Mouse (Mus musculus): Measurements from ENCODE around the gene Vmn1r103. TPM values are rescaled to one million over a fixed set of nuclear protein-coding genes. Genes with fewer than 3 reads are reported as not detected.
"Not testable (repeated sequence)": the region's sequence is repeated elsewhere in the genome, so short reads cannot be mapped to it uniquely, and the experiment has no call there.

The Vmn1r103 gene
- polyA plus RNA-seq (2014; fragmentation: Nextera tagmentation; extraction: Ambion mirVana) = not detected in 2 replicates

GRCm38 (mm10) chr7:20510434-20510833, at the start of gene Vmn1r103:
Gene Vmn1r103 (minus strand): TSS chr7:20510534.
- no CpG with 5 or more reads among the region's 3 CpGs for WGBS
- H3K4me2 ChIP-seq (ENCODE audit: low read depth, low read length); H3K4me1 ChIP-seq (ENCODE audit: control insufficient read depth, insufficient read depth, low read length); H3K9ac ChIP-seq (replicated peaks; ENCODE audit: low read length); H3K27me3 ChIP-seq (ENCODE audit: control insufficient read depth, insufficient read depth, low read length); DNase-seq (ENCODE audit: low spot score); H3K27ac ChIP-seq (replicated peaks; ENCODE audit: low read depth, low read length); ATAC-seq (replicated peaks; ENCODE audit: insufficient number of reproducible peaks, low FRiP score, low TSS enrichment, low read depth); H3K36me3 ChIP-seq (replicated peaks; ENCODE audit: control insufficient read depth, insufficient read depth, low read depth, low read length); H3K4me3 ChIP-seq (ENCODE audit: low read depth, low read length); H3K9me3 ChIP-seq (replicated peaks; ENCODE audit: control insufficient read depth, low read length): not testable (repeated sequence)

GRCm38 (mm10) chr7:20545657-20546056, 35.3 kb upstream of the Vmn1r103 start, which contains the start of gene Gm5726:
Gene Gm5726 (minus strand): TSS chr7:20545757.
- not testable (repeated sequence) for H3K4me2 ChIP-seq (ENCODE audit: low read depth, low read length); H3K4me1 ChIP-seq (ENCODE audit: control insufficient read depth, insufficient read depth, low read length); H3K9me3 ChIP-seq (replicated peaks; ENCODE audit: control insufficient read depth, low read length); H3K4me3 ChIP-seq (ENCODE audit: low read depth, low read length); ATAC-seq (replicated peaks; ENCODE audit: insufficient number of reproducible peaks, low FRiP score, low TSS enrichment, low read depth); H3K27me3 ChIP-seq (ENCODE audit: control insufficient read depth, insufficient read depth, low read length); H3K9ac ChIP-seq (replicated peaks; ENCODE audit: low read length); H3K27ac ChIP-seq (replicated peaks; ENCODE audit: low read depth, low read length); H3K36me3 ChIP-seq (replicated peaks; ENCODE audit: control insufficient read depth, insufficient read depth, low read depth, low read length); DNase-seq (ENCODE audit: low spot score)
- no CpG with 5 or more reads among the region's 1 CpGs for WGBS

- H3K9me3 ChIP-seq (replicated peaks; ENCODE audit: control insufficient read depth, low read length); ATAC-seq (replicated peaks; ENCODE audit: insufficient number of reproducible peaks, low FRiP score, low TSS enrichment, low read depth); H3K4me3 ChIP-seq (ENCODE audit: low read depth, low read length); DNase-seq (ENCODE audit: low spot score); H3K4me1 ChIP-seq (ENCODE audit: control insufficient read depth, insufficient read depth, low read length); H3K27me3 ChIP-seq (ENCODE audit: control insufficient read depth, insufficient read depth, low read length); H3K9ac ChIP-seq (replicated peaks; ENCODE audit: low read length); H3K4me2 ChIP-seq (ENCODE audit: low read depth, low read length); H3K27ac ChIP-seq (replicated peaks; ENCODE audit: low read depth, low read length); H3K36me3 ChIP-seq (replicated peaks; ENCODE audit: control insufficient read depth, insufficient read depth, low read depth, low read length): not testable (repeated sequence)
- WGBS = no CpG with 5 or more reads among the region's 3 CpGs
Measured at GRCm38 (mm10) chr7:20533537-20533936, 23.2 kb upstream of the Vmn1r103 start, which contains the start of gene Vmn1r104. Gene Vmn1r104 (plus strand): TSS chr7:20533837.

- not testable (repeated sequence) for H3K9ac ChIP-seq (replicated peaks; ENCODE audit: low read length); H3K36me3 ChIP-seq (replicated peaks; ENCODE audit: control insufficient read depth, insufficient read depth, low read depth, low read length); H3K27ac ChIP-seq (replicated peaks; ENCODE audit: low read depth, low read length); H3K4me1 ChIP-seq (ENCODE audit: control insufficient read depth, insufficient read depth, low read length); H3K4me3 ChIP-seq (ENCODE audit: low read depth, low read length); H3K27me3 ChIP-seq (ENCODE audit: control insufficient read depth, insufficient read depth, low read length); DNase-seq (ENCODE audit: low spot score); H3K4me2 ChIP-seq (ENCODE audit: low read depth, low read length); H3K9me3 ChIP-seq (replicated peaks; ENCODE audit: control insufficient read depth, low read length); ATAC-seq (replicated peaks; ENCODE audit: insufficient number of reproducible peaks, low FRiP score, low TSS enrichment, low read depth)
- WGBS = no CpG with 5 or more reads among the region's 5 CpGs
Measured at GRCm38 (mm10) chr7:20474825-20475224, 35.5 kb downstream of the Vmn1r103 start, which contains the start of gene Gm10670. Gene Gm10670 (minus strand): TSS chr7:20474925.

Other genes starting within 250 kb of the Vmn1r103 start
- gene Gm5890, start 247.7 kb downstream of the Vmn1r103 start, polyA plus RNA-seq (2014; fragmentation: Nextera tagmentation; extraction: Ambion mirVana) = not detected in 2 replicates
- not detected in 2 replicates for gene Gm4133, start 176.5 kb downstream of the Vmn1r103 start, polyA plus RNA-seq (2014; fragmentation: Nextera tagmentation; extraction: Ambion mirVana)
- gene Gm5728, start 135.1 kb downstream of the Vmn1r103 start, polyA plus RNA-seq (2014; fragmentation: Nextera tagmentation; extraction: Ambion mirVana) = not detected in 2 replicates
- not detected in 2 replicates for gene Vmn1r100, start 92.6 kb downstream of the Vmn1r103 start, polyA plus RNA-seq (2014; fragmentation: Nextera tagmentation; extraction: Ambion mirVana)
- not detected in 2 replicates for gene Vmn1r101, start 67.9 kb downstream of the Vmn1r103 start, polyA plus RNA-seq (2014; fragmentation: Nextera tagmentation; extraction: Ambion mirVana)
- gene Gm10670, start 35.6 kb downstream of the Vmn1r103 start, polyA plus RNA-seq (2014; fragmentation: Nextera tagmentation; extraction: Ambion mirVana) = not detected in 2 replicates
- not detected in 2 replicates for gene Vmn1r104, start 23.3 kb upstream of the Vmn1r103 start, polyA plus RNA-seq (2014; fragmentation: Nextera tagmentation; extraction: Ambion mirVana)
- not detected in 2 replicates for gene Gm5726, start 35.2 kb upstream of the Vmn1r103 start, polyA plus RNA-seq (2014; fragmentation: Nextera tagmentation; extraction: Ambion mirVana)
- not detected in 2 replicates for gene Gm4141, start 65.7 kb upstream of the Vmn1r103 start, polyA plus RNA-seq (2014; fragmentation: Nextera tagmentation; extraction: Ambion mirVana)
- gene Gm4513, start 88.5 kb upstream of the Vmn1r103 start, polyA plus RNA-seq (2014; fragmentation: Nextera tagmentation; extraction: Ambion mirVana) = not detected in 2 replicates
- not detected in 2 replicates for gene Vmn1r107, start 158.4 kb upstream of the Vmn1r103 start, polyA plus RNA-seq (2014; fragmentation: Nextera tagmentation; extraction: Ambion mirVana)
- not detected in 2 replicates for gene Vmn1r111, start 192.7 kb upstream of the Vmn1r103 start, polyA plus RNA-seq (2014; fragmentation: Nextera tagmentation; extraction: Ambion mirVana)
- gene Gm10668, start 220.1 kb upstream of the Vmn1r103 start, polyA plus RNA-seq (2014; fragmentation: Nextera tagmentation; extraction: Ambion mirVana) = not detected in 2 replicates